Mouse (Mus musculus) liver, postnatal 0 days (tissue): Measurements from ENCODE around the gene Mzt1. TPM values are rescaled to one million over a fixed set of nuclear protein-coding genes. Genes with fewer than 3 reads are reported as not detected.

Experiments used
- ATAC-seq: fragments of 200-750 bp; cut with Nextera tagmentation; 2 replicates; pipeline ENCODE4 v1.8.0; 2017; ENCODE audit warnings: mild to moderate bottlenecking, moderate library complexity
- DNase-seq: peaks from one replicate; pipeline ENCODE4 v3.0.0-alpha.2; 2016
- H3K27ac ChIP-seq: fragments of 300-500 bp; sonication (generic); 2 replicates; pipeline ENCODE4 v1.5.1; 2014; ENCODE audit warnings: antibody characterized with exemption, moderate library complexity, mild to moderate bottlenecking, low read depth
- H3K27me3 ChIP-seq: fragments of 300-500 bp; sonication (generic); 2 replicates; pipeline ENCODE4 v1.6.1; 2014; ENCODE audit warnings: low read length, control low read depth, mixed read lengths; ENCODE audit not compliant: insufficient read depth
- H3K36me3 ChIP-seq: fragments of 300-500 bp; sonication (generic); replicated peaks from 2 replicates; pipeline ENCODE4 v1.6.1; 2014; ENCODE audit warnings: mild to moderate bottlenecking, control low read depth, low read length, moderate library complexity, mixed read lengths; ENCODE audit not compliant: insufficient read depth
- H3K4me1 ChIP-seq: fragments of 300-500 bp; sonication (generic); 2 replicates; pipeline ENCODE4 v1.6.1; 2014; ENCODE audit warnings: antibody characterized with exemption, mild to moderate bottlenecking, control low read depth; ENCODE audit not compliant: insufficient read depth
- H3K4me2 ChIP-seq: fragments of 300-500 bp; sonication (generic); 2 replicates; pipeline ENCODE4 v1.6.1; 2014; ENCODE audit warnings: low read depth, mild to moderate bottlenecking, low read length, moderate library complexity, mixed read lengths
- H3K4me3 ChIP-seq: fragments of 300-500 bp; sonication (generic); 2 replicates; pipeline ENCODE4 v1.5.1; 2014; ENCODE audit warnings: low read depth, low read length
- H3K9ac ChIP-seq: fragments of 300-500 bp; sonication (generic); replicated peaks from 2 replicates; pipeline ENCODE4 v1.6.1; 2014; ENCODE audit warnings: mild to moderate bottlenecking, moderate library complexity
- H3K9me3 ChIP-seq: fragments of 300-500 bp; sonication (generic); 2 replicates; pipeline ENCODE4 v1.6.1; 2016; ENCODE audit warnings: mild to moderate bottlenecking, control low read depth, low read length, mixed read lengths
- CTCF ChIP-seq: sonication (generic); IDR thresholded peaks from 2 replicates; pipeline ENCODE4 v1.5.1; 2016; ENCODE audit warnings: antibody characterized with exemption, low read depth
- EP300 ChIP-seq: IDR thresholded peaks from 2 replicates; pipeline ENCODE4 v1.6.1; 2016; ENCODE audit warnings: antibody characterized with exemption, low read depth, mild to moderate bottlenecking
- WGBS: fragments of 180-500 bp; shearing (Covaris S2); extraction: QIAGEN DNeasy Blood & Tissue Kit; methylation state at CpG from one replicate; pipeline ENCODE4 v1.1.7; 2014; ENCODE audit not compliant: insufficient replicate concordance; 5-methylcytosine and 5-hydroxymethylcytosine counted together
- polyA plus RNA-seq: library from polyadenylated mRNA; unstranded; fragments of >200 nt; fragmentation: Nextera tagmentation; extraction: Ambion mirVana; gene quantifications from 2 replicates; pipeline ENCODE4 v1.2.1, GENCODE M21; 2015

Mzt1 gene
- polyA plus RNA-seq, 1 experiment from 2014 or later: 43.2 TPM

GRCm38 (mm10) chr14:98992482-98992881 is 53.5 kb downstream of the Mzt1 start:
- Histone ChIP-seq H3K4me1 (no peaks in the 10 kb centered on the region), H3K36me3 (no peaks in the 10 kb centered on the region), H3K27ac (no peak overlapping the region), H3K9ac (no peak overlapping the region), H3K27me3 (no peaks in the 10 kb centered on the region), H3K4me3 (no peak overlapping the region), H3K9me3 (no peaks in the 10 kb centered on the region), H3K4me2 (no peak overlapping the region)
- no peak for DNase-seq
- TF ChIP-seq EP300 (no peak), CTCF (no peak)
- 76% methylated on average over 2 of the region's 2 CpGs for WGBS
- ATAC-seq: no peak

DNA sequence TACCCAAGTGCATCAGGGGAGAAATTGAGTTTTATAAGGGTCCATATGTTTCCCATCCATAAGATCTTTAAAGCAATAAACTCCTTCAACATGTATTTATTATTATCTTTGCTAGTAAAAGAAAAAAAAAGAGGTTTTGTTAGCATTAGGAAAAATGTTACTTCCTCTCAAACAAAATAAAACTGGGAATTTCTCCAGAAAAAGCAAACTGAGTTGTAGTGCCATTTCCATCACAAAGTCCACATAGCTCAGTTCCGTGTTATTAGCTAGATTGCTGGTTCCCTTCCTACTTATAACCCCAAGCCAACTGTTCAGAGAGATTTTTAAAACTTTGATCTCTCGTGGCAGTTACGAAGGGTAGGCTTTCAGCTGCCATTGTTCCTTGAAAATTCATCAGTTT is 55.3 kb downstream of the Mzt1 start:
- Histone ChIP-seq H3K9ac (no peak overlapping the region), H3K4me3 (no peak overlapping the region), H3K4me2 (no peak overlapping the region), H3K27me3 (no peaks in the 10 kb centered on the region), H3K27ac (no peak overlapping the region), H3K9me3 (no peaks in the 10 kb centered on the region), H3K4me1 (no peaks in the 10 kb centered on the region), H3K36me3 (no peaks in the 10 kb centered on the region)
- DNase-seq: no peak
- ATAC-seq: no peak
- TF ChIP-seq EP300 (no peak), CTCF (no peak)
- 71% methylated on average over 3 of the region's 3 CpGs for WGBS

- Histone ChIP-seq H3K4me1 (no peaks in the 10 kb centered on the region), H3K4me2 (no peak overlapping the region), H3K4me3 (no peak overlapping the region), H3K27me3 (no peaks in the 10 kb centered on the region), H3K36me3 (no peaks in the 10 kb centered on the region), H3K9me3 (no peaks in the 10 kb centered on the region), H3K27ac (no peak overlapping the region), H3K9ac (no peak overlapping the region)
- TF ChIP-seq CTCF: no peak
- no peak for TF ChIP-seq EP300
- DNase-seq (no peak), ATAC-seq (no peak)
- WGBS: 49% methylated on average over 3 of the region's 3 CpGs
Measured at GRCm38 (mm10) chr14:98989818-98990217, 56.1 kb downstream of the Mzt1 start.

Other genes with a start within 250 kb of the Mzt1 start
- gene Rpl36a-ps1, start 51.8 kb downstream of the Mzt1 start, polyA plus RNA-seq: 2.5 and 3.0 TPM in 2 replicates
- 13.0 and 13.6 TPM in 2 replicates for gene Bora, start 88 bp upstream of the Mzt1 start, polyA plus RNA-seq
- gene Pibf1, start 53.3 kb upstream of the Mzt1 start, polyA plus RNA-seq: 4.7 and 4.9 TPM in 2 replicates
- gene Dis3, start 53.6 kb upstream of the Mzt1 start, polyA plus RNA-seq: 7.1 and 7.5 TPM in 2 replicates